Mouse (Mus musculus) cerebellum, adult 2 months (tissue): ENCODE measurements around the gene Gpr4.

Source experiments
- CTCF ChIP-seq: fragments of 200-500 bp; IDR thresholded peaks from 2 replicates; pipeline ENCODE4 v1.5.1; 2011; ENCODE audit warnings: low read depth, mild to moderate bottlenecking, control low read depth, low read length, moderate library complexity, borderline replicate concordance; ENCODE audit not compliant: insufficient read depth
- POLR2A ChIP-seq: fragments of 200-500 bp; IDR thresholded peaks from 2 replicates; pipeline ENCODE4 v1.6.1; 2011; ENCODE audit warnings: low read length, control low read depth, borderline replicate concordance; ENCODE audit not compliant: insufficient read depth

DNA sequence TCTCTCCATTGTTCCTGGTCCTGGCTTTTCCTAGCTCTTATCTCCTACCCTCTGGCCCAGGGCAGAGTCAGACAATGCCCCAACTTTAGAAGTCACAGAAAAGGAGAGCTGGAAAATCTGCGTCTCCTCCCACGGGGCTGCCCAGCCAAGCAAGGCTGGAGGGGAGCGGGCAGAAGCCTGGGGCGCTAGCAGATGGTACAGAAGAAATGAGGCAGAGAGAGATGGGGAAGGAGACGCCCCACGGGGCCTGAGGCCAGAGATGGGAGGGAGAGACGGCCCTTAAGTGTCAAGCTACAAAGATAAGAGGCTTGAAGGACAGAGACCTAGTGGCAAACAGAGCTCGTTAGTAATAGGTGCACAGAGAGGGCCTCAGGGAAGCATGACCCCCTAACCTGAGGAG is 40.5 kb upstream of the Gpr4 start:
- no peak for TF ChIP-seq POLR2A
- TF ChIP-seq CTCF = no peak
